Mouse (Mus musculus): ENCODE data around the gene 1700057G04Rik.

Gene 1700057G04Rik

DNA sequence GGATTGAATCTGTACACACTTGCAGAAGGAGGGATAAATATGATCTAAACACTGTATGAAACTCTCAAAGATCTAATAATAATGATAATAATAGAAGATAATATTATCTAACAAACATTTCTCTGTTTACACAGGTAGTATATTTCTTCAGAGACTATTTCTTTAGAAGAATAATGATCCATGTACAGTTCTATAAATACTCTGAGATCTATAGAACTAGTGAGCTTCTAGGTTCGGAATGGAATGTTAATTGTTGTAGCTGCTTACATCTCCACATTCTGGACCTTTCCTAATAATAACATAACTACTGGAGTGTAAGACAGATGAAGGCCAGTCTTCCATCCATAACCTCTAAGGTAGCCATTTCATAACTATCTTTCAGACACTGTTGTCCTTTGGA, at the start of gene 1700057G04Rik:
1700057G04Rik (plus strand) TSS at position 301 of the 400 bp plus-strand sequence.
- no peak for DNase-seq

DNA sequence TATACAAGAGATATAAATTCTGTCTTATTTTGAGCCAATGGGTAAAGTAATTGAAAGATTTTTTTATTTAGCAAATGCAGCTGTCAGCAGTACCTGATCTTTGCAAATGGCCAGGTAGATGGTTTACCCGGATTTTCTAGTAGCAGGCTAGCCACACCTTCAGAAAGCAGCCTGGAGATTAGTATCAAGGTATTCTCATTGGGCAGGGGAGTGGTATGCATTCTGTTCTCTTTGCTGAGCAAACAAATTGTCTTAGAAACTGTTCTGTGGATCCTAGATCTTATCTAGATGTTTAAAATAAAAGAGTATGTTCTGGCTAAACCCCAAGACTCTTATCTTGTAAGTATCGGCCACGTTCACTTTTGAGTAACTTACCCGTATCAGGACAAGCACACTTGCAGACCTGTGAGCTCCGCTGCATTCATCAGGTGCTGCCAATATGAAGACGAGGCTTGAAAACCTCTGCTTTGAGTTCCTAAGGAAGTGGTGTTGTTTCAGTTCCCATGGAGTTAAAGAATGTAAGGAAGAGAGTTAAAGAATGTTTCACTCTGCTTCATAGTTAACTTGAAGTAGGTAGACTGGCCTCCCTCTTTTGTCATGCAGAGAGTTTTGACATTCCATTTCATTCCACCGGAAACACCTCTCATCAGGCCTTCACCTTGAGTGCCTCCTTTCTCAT, 48.6 kb upstream of the 1700057G04Rik start:
- DNase-seq = no peak

DNA sequence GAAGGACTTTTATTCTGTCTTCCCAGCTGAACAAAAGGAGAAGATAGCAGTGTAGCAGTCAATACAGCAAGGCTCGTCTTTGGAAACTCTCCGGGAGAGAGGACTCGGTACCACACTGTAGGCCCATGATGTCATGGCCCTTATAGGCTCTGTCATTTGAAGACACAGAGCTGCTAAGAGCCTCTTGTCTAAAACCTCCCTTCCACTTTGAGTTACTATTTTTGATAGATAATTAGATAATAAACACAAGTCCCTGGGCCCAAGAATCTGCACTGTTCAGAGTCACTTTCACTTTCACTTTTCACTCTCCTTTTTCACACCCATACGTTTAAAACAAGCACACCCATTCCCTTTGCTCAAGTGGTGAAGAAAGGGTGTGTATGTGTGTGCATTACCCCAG, 43.5 kb upstream of the 1700057G04Rik start:
- DNase-seq = no peak

- no peak for DNase-seq
Observed at GRCm38 (mm10) chr9:92266558-92267171, 42.5 kb upstream of the 1700057G04Rik start.

DNA sequence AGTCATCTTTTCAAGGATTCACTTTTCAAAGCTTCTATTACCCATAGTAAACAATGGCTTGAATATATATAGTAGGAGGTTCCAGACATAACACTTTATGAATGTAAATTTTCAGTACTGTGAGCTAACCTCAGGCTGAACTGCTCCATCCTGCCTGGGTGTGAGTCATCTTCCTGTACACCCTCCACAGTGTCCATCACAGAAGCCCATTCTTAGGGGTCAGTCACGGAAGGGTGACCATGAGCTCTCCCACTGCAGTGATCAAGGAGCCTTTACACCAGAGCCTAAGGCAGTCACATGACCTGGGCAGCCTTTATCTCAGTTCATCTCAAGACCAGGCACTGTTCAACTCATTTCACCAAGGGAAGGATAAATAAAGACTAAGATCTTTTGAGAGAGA, 41.4 kb upstream of the 1700057G04Rik start:
- DNase-seq = no peak

- DNase-seq = no peak
Observed at GRCm38 (mm10) chr9:92269829-92270404, 39.3 kb upstream of the 1700057G04Rik start.

DNA sequence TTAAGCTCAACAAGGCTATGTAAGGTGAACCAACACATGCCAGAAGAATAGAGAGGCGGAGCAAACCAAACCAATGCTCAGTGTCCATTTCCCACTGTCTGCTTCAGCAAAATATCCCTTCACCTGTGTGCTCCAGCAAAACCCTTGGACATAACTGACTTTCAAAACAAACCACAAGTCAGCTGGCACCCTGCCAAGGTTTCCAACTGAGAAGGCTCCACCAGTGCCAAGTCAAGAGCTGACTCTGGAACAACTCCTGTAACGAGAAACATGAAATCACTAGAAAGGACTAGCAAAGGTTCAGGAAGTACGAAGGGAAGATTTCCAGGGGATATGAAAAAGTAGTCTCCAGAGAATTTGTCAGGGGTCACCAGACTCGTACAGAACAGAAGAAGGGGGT, 38.2 kb upstream of the 1700057G04Rik start:
- peak; percentile 97 to 98 for DNase-seq

DNA sequence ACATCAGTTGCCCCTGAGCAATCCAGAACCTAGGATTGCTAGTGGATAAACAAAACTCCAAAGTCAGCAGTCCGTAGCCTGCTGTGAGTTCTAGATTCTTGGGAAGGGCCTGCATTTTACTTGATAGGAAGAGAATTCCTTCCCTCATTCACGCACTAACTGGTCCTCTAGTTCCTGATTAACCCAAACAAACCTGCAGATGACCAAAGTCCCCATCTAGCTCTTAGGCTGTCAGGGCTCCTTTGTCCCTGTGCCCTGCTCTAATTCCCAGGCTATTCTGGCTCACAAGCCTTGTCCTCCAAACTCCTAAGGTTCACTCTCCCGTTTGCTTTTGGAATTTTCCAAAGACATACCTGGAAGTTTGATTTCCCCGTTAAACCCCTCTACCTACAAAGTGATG, 36.5 kb upstream of the 1700057G04Rik start:
- peak; percentile 53 to 77 for DNase-seq

DNA sequence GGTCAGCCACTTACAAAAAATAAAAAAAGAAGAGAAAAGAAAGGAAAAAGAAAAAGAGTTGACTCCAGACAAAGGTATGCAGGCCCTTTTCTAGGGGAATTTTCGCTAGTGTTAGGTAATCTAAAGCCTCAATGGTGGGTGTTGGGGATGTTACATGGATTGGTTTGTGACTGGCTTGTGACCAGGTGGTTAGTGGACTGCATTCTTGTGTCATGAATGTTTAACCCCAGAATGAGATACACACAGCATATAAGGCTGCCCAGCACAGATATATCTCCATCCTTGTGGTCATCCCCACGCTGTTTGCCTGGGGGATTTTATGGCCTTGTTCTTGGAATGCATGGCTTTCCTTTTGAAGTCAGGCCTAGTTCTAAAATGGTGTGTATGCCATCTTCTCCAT, 35.9 kb upstream of the 1700057G04Rik start:
- DNase-seq = peak in 1 of 2 experiments; percentile 59

GRCm38 (mm10) chr9:92273956-92274762, 35.0 kb upstream of the 1700057G04Rik start:
- DNase-seq = peak; percentile 73 to 90

- DNase-seq = peak; percentile 75 to 93
Observed at GRCm38 (mm10) chr9:92275486-92276207, 33.5 kb upstream of the 1700057G04Rik start, which contains the start of gene Plscr2. Gene Plscr2 (plus strand): TSS chr9:92275602.

DNA sequence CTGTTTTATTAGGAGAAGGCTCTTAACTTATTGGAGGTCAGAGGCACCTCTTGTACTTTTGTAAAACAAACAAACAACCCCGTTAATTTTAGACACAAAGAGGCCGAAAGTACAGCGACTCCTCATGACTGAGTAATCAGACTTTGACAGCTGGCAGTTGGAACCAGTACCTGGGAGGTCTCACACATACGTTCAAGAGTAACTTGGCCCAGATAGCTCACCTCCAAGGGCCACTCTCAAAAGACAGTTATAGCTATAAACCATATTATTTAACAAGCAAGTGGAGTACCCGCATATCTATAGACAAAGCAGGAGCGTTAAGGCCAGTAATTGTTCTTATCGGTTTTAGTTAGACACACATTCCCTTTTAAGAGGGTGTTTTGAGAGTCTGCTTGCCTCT, 32.8 kb upstream of the 1700057G04Rik start:
- DNase-seq = peak; percentile 65 to 78

DNA sequence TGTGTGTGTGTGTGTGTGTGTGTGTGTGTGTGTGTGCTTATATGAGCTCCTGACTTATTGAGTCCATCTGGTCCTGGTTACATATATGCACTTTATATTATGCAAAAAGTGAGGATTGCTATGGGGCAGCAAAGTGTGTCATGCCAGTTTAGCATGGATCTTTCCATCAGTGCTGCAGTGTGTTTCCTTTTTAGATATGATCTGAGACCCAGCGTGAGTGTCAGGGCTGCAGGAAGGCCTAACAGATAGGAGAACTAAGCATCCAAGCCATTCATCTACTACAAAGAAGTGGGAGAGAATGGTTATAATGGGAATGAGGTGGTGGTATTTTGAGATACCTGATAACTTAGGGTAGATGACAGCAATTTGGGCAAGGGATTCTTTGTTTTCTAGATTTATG, 29.1 kb upstream of the 1700057G04Rik start:
- no peak for DNase-seq

DNA sequence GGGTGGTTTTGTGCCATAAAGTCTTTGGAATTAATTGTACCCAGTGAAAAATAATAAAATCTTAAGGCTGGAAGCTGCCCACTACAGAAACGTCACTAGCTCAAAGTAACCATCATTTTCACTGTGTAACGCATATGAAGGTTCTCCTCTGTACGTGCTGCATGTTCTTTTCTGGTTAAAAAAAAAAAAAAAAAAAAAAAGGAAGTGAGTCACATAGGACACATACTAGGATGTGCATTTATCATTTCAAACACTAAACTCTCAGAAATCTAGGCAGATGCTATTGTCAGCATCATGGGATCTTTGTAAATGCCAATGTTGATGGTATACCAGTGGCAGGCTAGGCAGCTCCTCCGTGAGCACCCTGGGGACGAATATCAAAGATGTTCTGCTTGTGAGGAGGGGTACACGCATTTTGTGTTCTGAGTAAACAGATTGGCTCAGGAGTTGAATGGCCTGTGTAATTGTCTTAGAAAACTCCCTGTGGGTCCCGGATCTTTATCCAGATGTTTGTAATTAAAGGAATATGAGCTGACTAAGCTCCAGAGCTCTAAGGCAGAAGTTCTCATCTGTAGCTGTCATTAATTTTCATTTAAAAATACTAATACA, 26.5 kb upstream of the 1700057G04Rik start:
- no peak for DNase-seq

GRCm38 (mm10) chr9:92289675-92290074, 19.5 kb upstream of the 1700057G04Rik start:
- DNase-seq = no peak

DNA sequence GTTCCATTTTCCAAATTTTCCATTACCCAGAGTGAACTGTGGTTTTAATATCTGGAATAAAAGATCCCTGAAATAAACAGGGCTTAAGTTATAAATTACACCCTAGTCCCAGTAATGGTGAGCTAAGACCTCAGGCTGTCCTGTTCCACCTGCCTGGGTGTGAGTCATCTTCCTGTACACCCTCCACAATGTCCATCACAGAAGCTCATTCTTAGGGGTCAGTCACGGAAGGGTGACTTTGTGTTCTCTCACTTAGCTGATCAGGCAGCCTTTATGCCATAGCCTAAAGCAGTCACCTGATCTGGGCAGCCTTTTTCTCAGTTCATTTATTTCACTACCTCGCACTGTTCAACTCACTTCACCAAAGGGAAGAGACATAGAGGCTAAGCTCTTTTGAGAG, 17.0 kb upstream of the 1700057G04Rik start:
- peak in 1 of 2 experiments; percentile 64 for DNase-seq

- no peak for DNase-seq
Observed at GRCm38 (mm10) chr9:92292922-92293321, 16.3 kb upstream of the 1700057G04Rik start.

- DNase-seq = no peak
Observed at GRCm38 (mm10) chr9:92293560-92294548, 15.3 kb upstream of the 1700057G04Rik start.

GRCm38 (mm10) chr9:92298288-92298687, 10.9 kb upstream of the 1700057G04Rik start:
- no peak for DNase-seq

DNA sequence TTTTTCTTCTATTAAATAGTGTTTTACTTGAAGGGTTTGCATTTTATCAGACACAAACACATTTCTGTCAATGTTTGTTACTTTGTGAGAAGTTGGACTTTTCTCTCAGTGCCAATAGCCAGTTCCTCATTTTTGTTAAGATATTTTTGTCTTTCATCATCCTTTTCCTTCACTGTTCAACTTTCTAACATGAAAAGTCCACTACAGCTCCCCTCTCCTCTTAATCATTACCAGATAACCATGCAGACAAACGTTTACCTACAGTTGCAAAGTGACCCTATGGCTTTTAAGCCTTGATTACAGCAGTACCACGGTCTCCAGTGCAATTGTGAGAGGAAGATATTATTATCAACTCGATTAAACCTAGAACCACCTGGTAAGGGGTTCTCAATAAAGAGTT, 8.0 kb upstream of the 1700057G04Rik start:
- no peak for DNase-seq

DNA sequence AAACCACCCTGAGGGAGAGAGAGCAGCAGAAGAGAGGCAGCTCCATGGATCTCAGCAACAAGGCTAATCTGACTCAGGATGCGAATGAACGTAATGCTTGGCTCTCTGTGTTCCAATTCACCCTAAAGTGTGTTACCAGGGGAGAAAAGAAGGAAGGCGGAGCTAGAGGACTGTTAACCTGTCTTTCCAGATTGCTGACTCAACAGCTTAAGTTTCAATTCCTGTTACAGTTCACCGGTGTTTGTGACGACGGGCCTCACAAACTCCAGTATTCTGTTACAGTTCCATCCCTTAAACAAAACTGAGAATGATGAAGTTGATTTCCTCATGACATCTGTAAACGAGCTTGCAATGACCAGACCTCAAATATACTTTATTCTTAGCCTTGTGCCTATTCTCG, 4.1 kb upstream of the 1700057G04Rik start:
- no peak for DNase-seq
